Mouse (Mus musculus): ENCODE results near the gene Arpc3.

- no peak for TF ChIP-seq POLR2A (IDR thresholded peaks at IDR 0.05; ENCODE audit: borderline replicate concordance, low read depth, low read length)
- no peak for TF ChIP-seq CTCF (IDR thresholded peaks at IDR 0.05; ENCODE audit: low read depth, low read length)
These were observed 31.4 kb downstream of the Arpc3 start for GRCm38 (mm10) chr5:122423083-122423482.
